Mouse (Mus musculus) lung, adult 2 months (tissue): ENCODE measurements around the gene Epha4.

ENCODE experiments used
- CTCF ChIP-seq: fragments of 200-500 bp; IDR thresholded peaks from 2 replicates; pipeline ENCODE4 v1.5.1; 2011; ENCODE audit warnings: mild to moderate bottlenecking, low read length, control low read depth; ENCODE audit not compliant: insufficient read depth
- POLR2A ChIP-seq: fragments of 200-500 bp; IDR thresholded peaks from 2 replicates; pipeline ENCODE4 v1.6.1; 2011; ENCODE audit warnings: low read depth, mild to moderate bottlenecking, control low read depth, low read length, borderline replicate concordance; ENCODE audit errors: extremely low read depth

GRCm38 (mm10) chr1:77513411-77513941 is 1.4 kb downstream of the Epha4 start:
- no peak for TF ChIP-seq POLR2A
- peak; percentile 12; the same call in 1 of the 2 replicates for TF ChIP-seq CTCF
